Mouse (Mus musculus): Measurements from ENCODE around the gene Npb.

- TF ChIP-seq POLR2A (IDR thresholded peaks at IDR 0.05; ENCODE audit: borderline replicate concordance, extremely low read depth, low read depth, low read length), result no peak
- TF ChIP-seq CTCF (IDR thresholded peaks at IDR 0.05; ENCODE audit: insufficient read depth, low read length), result no peak
Observed at GRCm38 (mm10) chr11:120575940-120576339, 32.3 kb upstream of the Npb start.

Data from lung, adult 2 months (tissue).